Mouse (Mus musculus) embryonic facial prominence, embryonic 12.5 days (tissue): Measurements from ENCODE around the gene Sgip1. TPM values are rescaled to one million over a fixed set of nuclear protein-coding genes. Genes with fewer than 3 reads are reported as not detected.

Experiments
- ATAC-seq: fragments of 200-750 bp; cut with Nextera tagmentation; 2 replicates; pipeline ENCODE4 v1.8.0; 2017; ENCODE audit not compliant: insufficient number of reproducible peaks, insufficient read depth, low FRiP score, low TSS enrichment
- H3K27ac ChIP-seq: fragments of 300-500 bp; sonication (generic); 2 replicates; pipeline ENCODE4 v1.5.1; 2016; ENCODE audit warnings: mild to moderate bottlenecking
- H3K27me3 ChIP-seq: fragments of 300-500 bp; sonication (generic); 2 replicates; pipeline ENCODE4 v1.6.1; 2016; ENCODE audit warnings: mild to moderate bottlenecking, moderate library complexity
- H3K36me3 ChIP-seq: fragments of 300-500 bp; sonication (generic); 2 replicates; pipeline ENCODE4 v1.6.1; 2016; ENCODE audit warnings: mild to moderate bottlenecking
- H3K4me1 ChIP-seq: fragments of 300-500 bp; sonication (generic); 2 replicates; pipeline ENCODE4 v1.6.1; 2016
- H3K4me2 ChIP-seq: fragments of 300-500 bp; sonication (generic); replicated peaks from 2 replicates; pipeline ENCODE4 v1.6.1; 2016; ENCODE audit warnings: mild to moderate bottlenecking, moderate library complexity
- H3K4me3 ChIP-seq: fragments of 300-500 bp; sonication (generic); 2 replicates; pipeline ENCODE4 v1.5.1; 2016; ENCODE audit warnings: mild to moderate bottlenecking
- H3K9ac ChIP-seq: fragments of 300-500 bp; sonication (generic); 2 replicates; pipeline ENCODE4 v1.6.1; 2016; ENCODE audit warnings: mild to moderate bottlenecking, moderate library complexity
- H3K9me3 ChIP-seq: fragments of 300-500 bp; sonication (generic); 2 replicates; pipeline ENCODE4 v1.6.1; 2016; ENCODE audit warnings: mild to moderate bottlenecking, moderate library complexity
- WGBS: fragments of 180-500 bp; shearing (Covaris S2); methylation state at CpG from one replicate; pipeline ENCODE4 v1.1.7; 2016; 5-methylcytosine and 5-hydroxymethylcytosine counted together
- polyA plus RNA-seq: library from polyadenylated mRNA; unstranded; fragments of >200 nt; fragmentation: Nextera tagmentation; extraction: Ambion mirVana; gene quantifications from 2 replicates; pipeline ENCODE4 v1.2.1, GENCODE M21; 2016

Sgip1 gene
- polyA plus RNA-seq, 1 experiment from 2014 or later = 14.1 TPM

DNA sequence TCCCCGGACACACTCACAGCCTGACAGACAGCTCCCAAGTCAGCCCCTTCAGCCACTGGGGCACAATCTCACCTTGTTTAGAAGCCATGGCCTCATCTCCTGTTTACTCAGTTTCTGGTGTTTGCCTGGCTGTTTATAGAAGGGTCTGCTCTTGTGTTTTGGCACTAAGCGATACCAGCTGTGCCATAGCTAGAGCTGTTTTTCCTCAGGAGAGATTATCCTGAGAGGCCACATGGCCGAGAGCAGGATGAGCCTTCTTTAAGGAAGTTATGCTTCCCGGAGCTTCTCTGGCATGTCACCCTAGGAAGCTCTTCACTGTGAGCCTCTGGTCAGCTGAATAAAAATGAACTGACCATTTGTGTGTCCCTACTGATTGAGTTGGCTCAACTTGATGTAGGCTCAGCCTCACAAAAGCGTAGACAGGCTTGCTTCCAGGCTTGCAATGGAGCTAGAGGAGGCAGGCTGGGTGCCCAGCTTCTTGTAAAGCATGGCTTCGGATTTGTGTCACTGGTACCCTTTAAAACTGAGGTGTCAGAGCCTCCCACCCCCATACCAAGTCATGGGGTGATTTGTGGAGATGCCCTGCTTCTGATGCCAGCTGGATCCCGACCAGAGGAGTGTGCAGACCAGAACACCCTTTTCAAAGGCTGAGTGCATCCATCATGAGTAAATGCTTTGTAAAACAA, 42.1 kb downstream of the Sgip1 start:
- no peak for ATAC-seq

DNA sequence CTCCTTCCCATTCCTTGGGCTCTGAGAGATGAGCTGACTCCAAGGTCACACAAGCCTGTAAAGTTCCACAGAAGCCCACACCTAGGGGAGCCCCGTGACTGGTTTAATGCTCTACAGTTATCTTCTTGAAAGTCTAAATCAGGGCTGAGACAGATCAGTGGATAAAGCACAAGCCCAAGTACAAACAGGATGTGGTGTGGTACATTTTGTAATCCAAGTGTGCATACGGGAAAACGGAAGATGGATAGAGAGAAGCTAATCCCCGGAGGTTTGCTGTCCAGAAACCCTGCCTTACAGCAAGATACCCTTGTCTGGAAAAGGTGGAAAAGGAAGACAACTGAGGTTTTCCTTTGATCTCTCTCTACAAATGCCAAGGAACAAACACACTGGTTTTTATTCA, 44.1 kb downstream of the Sgip1 start:
- H3K36me3 ChIP-seq = no peaks in the 10 kb centered on the region
- no peak overlapping the region for H3K27ac ChIP-seq
- no peak overlapping the region for H3K4me2 ChIP-seq
- H3K4me3 ChIP-seq = no peak overlapping the region
- no peak overlapping the region for H3K9ac ChIP-seq
- ATAC-seq = no peak
- 82% methylated on average over 4 of the region's 4 CpGs for WGBS
- H3K27me3 ChIP-seq = no peaks in the 10 kb centered on the region
- H3K4me1 ChIP-seq = no peaks in the 10 kb centered on the region
- no peaks in the 10 kb centered on the region for H3K9me3 ChIP-seq

More for the DNA sequence above, 42.1 kb downstream of the Sgip1 start:
- Histone ChIP-seq H3K9me3 (no peaks in the 10 kb centered on the region), H3K4me2 (no peak overlapping the region), H3K27ac (no peak overlapping the region), H3K36me3 (no peaks in the 10 kb centered on the region), H3K4me3 (no peak overlapping the region), H3K9ac (no peak overlapping the region), H3K4me1 (no peaks in the 10 kb centered on the region), H3K27me3 (no peaks in the 10 kb centered on the region)
- 61% methylated on average over 7 of the region's 7 CpGs for WGBS

DNA sequence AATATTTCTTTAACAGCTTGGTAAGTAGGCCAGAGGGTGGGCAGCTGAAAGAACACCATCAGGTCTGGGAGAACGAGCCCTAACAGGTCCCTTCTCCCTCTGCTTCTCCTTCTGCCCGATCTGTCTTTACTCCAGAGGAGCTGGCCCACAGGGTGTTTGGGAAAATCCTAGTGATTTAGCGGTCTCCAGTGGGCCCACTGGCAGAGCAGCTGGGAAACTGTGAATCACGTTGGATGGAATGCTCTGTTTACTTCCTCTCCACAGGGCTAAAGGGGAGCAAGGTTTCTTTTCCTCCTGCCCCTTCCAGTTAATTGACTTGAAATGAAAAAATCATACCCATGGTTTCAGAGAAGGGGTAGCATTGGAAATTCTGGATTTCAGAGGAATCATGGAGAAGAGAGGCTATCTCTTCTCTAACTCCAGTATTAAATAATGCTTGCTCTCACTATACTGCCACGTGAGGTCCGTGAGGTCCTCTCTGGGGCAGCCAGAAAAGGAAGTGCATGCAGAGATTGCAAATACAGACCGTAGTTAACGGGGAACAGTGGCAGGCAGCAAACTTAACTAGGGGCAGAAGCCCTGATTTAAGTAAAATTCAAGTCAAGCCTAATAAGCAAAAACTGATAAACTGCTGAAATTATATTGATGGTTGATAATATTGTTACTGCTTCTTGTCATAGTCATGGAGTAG, 51.1 kb downstream of the Sgip1 start:
- no peak overlapping the region for H3K4me2 ChIP-seq
- no peaks in the 10 kb centered on the region for H3K27me3 ChIP-seq
- H3K9ac ChIP-seq = no peak overlapping the region
- H3K4me1 ChIP-seq = no peaks in the 10 kb centered on the region
- no peak overlapping the region for H3K27ac ChIP-seq
- 50% methylated on average over 8 of the region's 8 CpGs for WGBS
- no peaks in the 10 kb centered on the region for H3K36me3 ChIP-seq
- H3K9me3 ChIP-seq = no peaks in the 10 kb centered on the region
- H3K4me3 ChIP-seq = no peak overlapping the region
- no peak for ATAC-seq

DNA sequence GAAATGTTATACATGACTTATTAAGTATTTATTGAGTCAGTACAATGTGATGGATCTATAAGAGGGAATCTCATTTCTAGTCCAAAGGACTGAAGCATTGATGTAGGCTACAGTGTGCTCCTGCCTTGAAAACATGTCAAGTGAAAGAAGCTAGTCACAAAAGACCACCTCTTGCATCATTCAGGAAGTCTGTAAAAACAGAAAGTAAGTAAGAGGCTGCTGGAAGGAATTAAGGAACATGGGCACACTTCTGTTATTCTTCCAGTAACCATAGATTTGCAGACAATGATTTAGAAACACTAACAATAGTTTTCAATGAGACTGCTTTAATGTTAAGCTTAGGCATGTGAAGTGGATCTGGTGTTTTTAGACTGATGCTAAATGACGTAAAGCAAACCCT, 60.4 kb downstream of the Sgip1 start:
- Histone ChIP-seq H3K4me3 (no peak overlapping the region), H3K9me3 (no peaks in the 10 kb centered on the region), H3K36me3 (no peaks in the 10 kb centered on the region), H3K9ac (no peak overlapping the region), H3K4me1 (peaks cover 6% of the 10 kb centered on the region; the same call in 1 of the 2 replicates), H3K4me2 (no peak overlapping the region), H3K27me3 (no peaks in the 10 kb centered on the region), H3K27ac (no peak overlapping the region)
- WGBS = 78% methylated on average over 1 of the region's 1 CpGs
- ATAC-seq = no peak

DNA sequence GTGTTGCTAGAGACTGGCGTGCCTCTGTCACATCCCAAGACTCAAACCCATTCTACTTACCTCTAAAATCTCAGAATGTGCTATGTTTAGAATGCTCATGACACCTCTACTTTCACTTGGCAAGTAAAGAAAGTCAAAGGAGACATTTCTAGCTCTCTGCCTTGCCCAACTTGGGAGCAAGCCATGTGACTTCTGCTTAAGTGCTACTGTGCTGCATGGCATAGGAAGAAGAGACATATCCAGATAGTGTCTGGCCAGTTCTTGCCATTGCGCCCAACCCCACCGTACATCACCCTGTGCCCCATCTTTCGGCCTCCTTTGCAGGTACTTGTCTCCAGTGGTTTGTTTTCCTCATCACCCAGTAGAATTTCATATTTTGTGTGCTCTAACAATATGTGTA, 60.8 kb downstream of the Sgip1 start:
- WGBS = 94% methylated on average over 4 of the region's 4 CpGs
- Histone ChIP-seq H3K4me1 (peaks cover 6% of the 10 kb centered on the region; the same call in 1 of the 2 replicates), H3K27me3 (no peaks in the 10 kb centered on the region), H3K9me3 (no peaks in the 10 kb centered on the region), H3K4me3 (no peak overlapping the region), H3K4me2 (no peak overlapping the region), H3K9ac (no peak overlapping the region), H3K27ac (no peak overlapping the region), H3K36me3 (no peaks in the 10 kb centered on the region)
- ATAC-seq = no peak

GRCm38 (mm10) chr4:102804611-102805010, 63.5 kb downstream of the Sgip1 start:
- Histone ChIP-seq H3K27ac (no peak overlapping the region), H3K27me3 (no peaks in the 10 kb centered on the region), H3K9me3 (no peaks in the 10 kb centered on the region), H3K4me3 (no peak overlapping the region), H3K4me1 (peaks cover 6% of the 10 kb centered on the region; the same call in 1 of the 2 replicates), H3K9ac (no peak overlapping the region), H3K4me2 (no peak overlapping the region), H3K36me3 (no peaks in the 10 kb centered on the region)
- no peak for ATAC-seq
- 29% methylated on average over 5 of the region's 5 CpGs for WGBS

GRCm38 (mm10) chr4:102806987-102807386, 65.9 kb downstream of the Sgip1 start:
- no peaks in the 10 kb centered on the region for H3K36me3 ChIP-seq
- peaks cover 10% of the 10 kb centered on the region; the same call in 1 of the 2 replicates for H3K4me1 ChIP-seq
- no peaks in the 10 kb centered on the region for H3K27me3 ChIP-seq
- no peak overlapping the region for H3K4me3 ChIP-seq
- no peak overlapping the region for H3K4me2 ChIP-seq
- H3K9me3 ChIP-seq = no peaks in the 10 kb centered on the region
- H3K9ac ChIP-seq = no peak overlapping the region
- H3K27ac ChIP-seq = no peak overlapping the region
- ATAC-seq = no peak
- 86% methylated on average over 3 of the region's 3 CpGs for WGBS

- no peak overlapping the region for H3K9ac ChIP-seq
- no peak overlapping the region for H3K4me2 ChIP-seq
- peaks cover 20% of the 10 kb centered on the region for H3K4me1 ChIP-seq
- H3K9me3 ChIP-seq = no peaks in the 10 kb centered on the region
- no peak overlapping the region for H3K4me3 ChIP-seq
- no peak overlapping the region for H3K27ac ChIP-seq
- no peaks in the 10 kb centered on the region for H3K27me3 ChIP-seq
- H3K36me3 ChIP-seq = no peaks in the 10 kb centered on the region
- ATAC-seq = no peak
Measured at GRCm38 (mm10) chr4:102808258-102808657, 67.2 kb downstream of the Sgip1 start.

- H3K4me1 ChIP-seq = peaks cover 20% of the 10 kb centered on the region
- H3K9me3 ChIP-seq = no peaks in the 10 kb centered on the region
- ATAC-seq = no peak
- WGBS = 70% methylated on average over 4 of the region's 4 CpGs
- H3K4me3 ChIP-seq = no peak overlapping the region
- H3K36me3 ChIP-seq = no peaks in the 10 kb centered on the region
- no peak overlapping the region for H3K27ac ChIP-seq
- no peak overlapping the region for H3K9ac ChIP-seq
- H3K4me2 ChIP-seq = no peak overlapping the region
- H3K27me3 ChIP-seq = no peaks in the 10 kb centered on the region
Measured at GRCm38 (mm10) chr4:102809296-102809695, 68.2 kb downstream of the Sgip1 start.

GRCm38 (mm10) chr4:102810277-102810676, 69.2 kb downstream of the Sgip1 start:
- WGBS = 89% methylated on average over 1 of the region's 1 CpGs
- Histone ChIP-seq H3K9ac (no peak overlapping the region), H3K36me3 (no peaks in the 10 kb centered on the region)

GRCm38 (mm10) chr4:102811007-102811805, 70.1 kb downstream of the Sgip1 start:
- WGBS = 34% methylated on average over 9 of the region's 9 CpGs
- H3K36me3 ChIP-seq = no peaks in the 10 kb centered on the region

More at GRCm38 (mm10) chr4:102810277-102810676, 69.2 kb downstream of the Sgip1 start:
- no peak for ATAC-seq
- Histone ChIP-seq H3K27me3 (no peaks in the 10 kb centered on the region), H3K4me2 (no peak overlapping the region), H3K4me1 (peaks cover 14% of the 10 kb centered on the region; the same call in 1 of the 2 replicates), H3K4me3 (no peak overlapping the region), H3K27ac (no peak overlapping the region), H3K9me3 (no peaks in the 10 kb centered on the region)

More at GRCm38 (mm10) chr4:102811007-102811805, 70.1 kb downstream of the Sgip1 start:
- H3K9me3 ChIP-seq = no peaks in the 10 kb centered on the region
- H3K27ac ChIP-seq = no peak overlapping the region
- H3K4me3 ChIP-seq = no peak overlapping the region
- H3K27me3 ChIP-seq = no peaks in the 10 kb centered on the region
- no peak overlapping the region for H3K4me2 ChIP-seq
- no peak overlapping the region for H3K9ac ChIP-seq
- H3K4me1 ChIP-seq = peaks cover 14% of the 10 kb centered on the region; the same call in 1 of the 2 replicates
- ATAC-seq = no peak
